Mouse (Mus musculus) kidney, adult 11 months (tissue): ENCODE results near the gene Rnf43.

Source experiments
- DNase-seq: peaks from one replicate; pipeline ENCODE4 v3.0.0; 2022

The Rnf43 gene

DNA sequence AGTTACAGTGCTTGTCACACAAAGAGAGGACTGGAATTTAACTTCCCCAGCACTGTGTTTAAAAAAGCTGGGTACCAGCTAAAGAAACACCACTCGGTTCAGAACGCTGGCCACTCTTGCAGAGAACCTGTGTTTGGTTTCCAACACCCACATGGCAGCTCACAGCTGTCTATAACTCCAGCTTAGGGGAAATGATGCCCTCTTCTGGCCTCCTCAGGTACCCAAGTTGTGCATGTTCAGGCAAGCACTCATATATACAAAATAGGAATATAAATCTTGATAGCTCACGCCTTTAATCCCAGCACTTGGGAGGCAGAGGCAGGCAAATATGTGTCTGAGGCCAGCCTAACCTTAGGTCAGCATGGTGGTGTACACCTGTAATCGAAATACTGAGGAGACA is 53.5 kb downstream of the Rnf43 start:
- no peak for DNase-seq

GRCm38 (mm10) chr11:87719526-87719925 is 57.0 kb downstream of the Rnf43 start:
- no peak for DNase-seq

GRCm38 (mm10) chr11:87720324-87720723 is 57.8 kb downstream of the Rnf43 start:
- no peak for DNase-seq

DNA sequence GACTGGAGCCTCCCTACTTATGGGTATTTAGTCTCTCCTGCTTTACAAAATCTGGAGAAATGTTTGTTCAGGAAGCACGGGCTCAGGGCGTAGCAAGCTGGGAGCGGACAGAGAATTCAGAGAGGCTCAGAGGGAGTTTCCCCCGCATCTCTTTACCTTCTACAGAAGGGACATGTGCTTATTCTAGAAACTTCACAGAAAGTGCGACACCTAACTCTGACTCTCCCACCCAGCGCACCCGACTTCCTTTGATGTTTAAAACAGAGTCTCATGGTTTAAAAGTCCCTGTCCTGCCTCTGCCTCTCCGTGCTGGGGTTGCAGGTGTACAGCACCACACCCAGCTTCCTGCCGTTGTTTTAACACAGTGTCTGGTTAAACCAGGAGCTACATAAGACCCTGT is 58.3 kb downstream of the Rnf43 start:
- no peak for DNase-seq

DNA sequence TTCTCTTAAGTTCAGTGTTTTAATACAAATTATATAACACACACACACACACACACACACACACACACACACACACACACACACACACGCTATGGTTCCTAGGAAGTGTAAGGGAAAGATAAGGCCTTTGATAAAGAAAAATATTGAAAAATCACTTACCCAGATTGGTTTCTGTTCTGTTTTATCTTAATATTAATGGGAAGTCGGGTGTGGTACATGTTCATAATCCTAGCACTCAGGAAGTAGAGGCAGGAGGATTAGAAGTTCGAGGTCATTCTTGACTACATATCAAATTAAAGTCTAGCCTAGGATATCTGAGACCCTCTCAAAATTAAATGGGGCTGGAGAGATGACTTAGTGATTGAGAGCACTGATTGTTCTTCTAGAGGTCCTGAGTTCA is 59.6 kb downstream of the Rnf43 start:
- no peak for DNase-seq

- DNase-seq: no peak
Observed at GRCm38 (mm10) chr11:87722891-87723290, 60.4 kb downstream of the Rnf43 start.

GRCm38 (mm10) chr11:87725515-87725914 is 63.0 kb downstream of the Rnf43 start:
- no peak for DNase-seq

- DNase-seq: no peak
Observed at GRCm38 (mm10) chr11:87725964-87726562, 63.5 kb downstream of the Rnf43 start.

DNA sequence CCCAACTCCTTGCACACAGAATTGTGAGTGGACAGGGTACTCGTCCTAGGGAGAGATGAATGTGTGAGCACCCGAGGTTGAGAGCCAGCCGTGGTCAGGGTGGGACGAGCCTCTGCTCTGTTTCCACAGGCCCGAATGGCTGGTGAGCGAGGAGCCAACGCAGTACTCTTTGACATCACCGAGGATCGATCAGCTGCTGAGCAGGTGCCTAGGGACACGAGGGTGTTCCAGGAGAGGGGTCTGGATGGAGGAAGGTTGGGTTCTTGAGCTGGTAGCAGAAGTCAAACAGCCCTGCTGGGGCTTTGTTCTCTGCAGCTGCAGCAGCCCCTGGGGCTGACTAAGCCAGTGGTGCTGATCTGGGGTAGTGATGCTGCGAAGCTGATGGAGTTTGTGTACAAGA is 64.5 kb downstream of the Rnf43 start:
- no peak for DNase-seq

GRCm38 (mm10) chr11:87727471-87727870 is 64.9 kb downstream of the Rnf43 start:
- no peak for DNase-seq

- no peak for DNase-seq
Observed at GRCm38 (mm10) chr11:87728850-87729592, 66.5 kb downstream of the Rnf43 start.

DNA sequence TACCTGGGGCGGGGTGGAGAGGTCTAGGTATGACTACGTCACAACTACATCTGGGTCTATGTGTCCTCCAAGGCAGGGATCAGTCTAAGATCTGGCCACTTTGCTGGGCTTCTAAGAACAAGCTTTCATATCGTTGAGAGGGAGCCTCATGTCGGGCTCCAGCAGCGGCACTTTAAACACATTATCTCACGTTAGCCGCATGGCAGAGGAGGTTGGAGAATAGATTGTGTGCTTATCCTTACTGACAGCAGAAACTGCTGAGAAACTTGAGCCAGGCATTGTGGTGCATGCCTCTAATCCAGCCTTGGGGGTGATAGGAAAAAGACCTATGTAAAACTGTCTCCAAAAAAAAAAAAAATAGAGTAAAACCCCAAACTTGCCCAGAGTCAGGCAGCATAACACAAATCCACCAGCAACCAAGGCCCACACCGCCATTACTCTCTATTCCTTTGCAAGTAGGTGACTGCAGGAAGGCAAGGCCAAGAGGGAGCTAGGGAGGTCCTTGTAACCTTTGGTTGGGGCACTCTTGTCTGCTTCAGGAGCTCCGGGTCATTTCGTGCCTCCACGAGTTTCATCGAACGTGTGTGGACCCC is 67.2 kb downstream of the Rnf43 start:
- no peak for DNase-seq

- no peak for DNase-seq
Observed at GRCm38 (mm10) chr11:87730652-87731310, 68.3 kb downstream of the Rnf43 start.

GRCm38 (mm10) chr11:87734346-87734745 is 71.8 kb downstream of the Rnf43 start:
- DNase-seq: no peak

DNA sequence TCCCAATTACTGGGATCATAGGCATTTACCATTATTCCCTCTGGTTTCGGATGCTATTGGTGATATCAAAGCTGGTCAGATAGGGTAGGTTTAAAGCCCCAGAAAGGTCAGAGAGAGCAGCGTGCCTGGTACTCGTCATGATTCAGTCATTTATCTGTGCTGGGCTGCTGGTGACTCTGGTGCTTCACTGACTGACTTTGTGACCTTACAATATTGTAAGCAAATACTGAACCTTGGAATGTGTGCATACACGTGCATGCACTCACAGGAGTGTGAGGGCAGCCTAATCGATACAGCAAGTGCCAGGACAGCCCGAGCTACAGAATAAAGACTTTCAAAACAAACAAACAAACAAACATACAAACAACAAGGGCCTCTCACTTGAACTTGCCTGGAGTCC is 73.2 kb downstream of the Rnf43 start:
- DNase-seq: no peak

DNA sequence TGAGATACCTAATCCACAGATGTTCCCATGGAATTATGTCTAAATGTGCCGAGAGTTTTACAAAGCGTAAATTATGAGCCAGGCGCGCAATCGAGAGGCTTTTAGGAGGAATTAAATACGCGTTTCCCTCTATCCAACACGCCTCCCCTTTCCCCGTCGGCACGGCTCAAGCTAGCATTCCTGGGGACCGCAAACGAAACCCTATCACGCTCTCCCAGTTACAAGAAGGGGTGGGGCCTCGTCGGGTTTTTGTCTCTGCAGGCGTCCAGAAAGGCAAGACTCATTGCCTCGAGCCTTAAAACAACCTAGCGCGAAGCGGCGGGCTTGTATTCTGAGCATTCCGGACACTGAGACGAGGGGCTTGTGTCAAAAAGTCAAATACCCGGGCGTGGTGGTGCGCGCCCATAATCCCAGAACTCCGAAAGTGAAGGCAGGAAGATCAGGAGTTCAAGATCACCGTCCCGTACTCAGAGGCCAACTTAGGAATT is 74.2 kb downstream of the Rnf43 start:
- peak; percentile 59 for DNase-seq

- DNase-seq: peak; percentile 94
Observed at GRCm38 (mm10) chr11:87737175-87737740, 74.7 kb downstream of the Rnf43 start, which contains the start of gene Supt4a. TSS of gene Supt4a (plus strand) at chr11:87737552.

DNA sequence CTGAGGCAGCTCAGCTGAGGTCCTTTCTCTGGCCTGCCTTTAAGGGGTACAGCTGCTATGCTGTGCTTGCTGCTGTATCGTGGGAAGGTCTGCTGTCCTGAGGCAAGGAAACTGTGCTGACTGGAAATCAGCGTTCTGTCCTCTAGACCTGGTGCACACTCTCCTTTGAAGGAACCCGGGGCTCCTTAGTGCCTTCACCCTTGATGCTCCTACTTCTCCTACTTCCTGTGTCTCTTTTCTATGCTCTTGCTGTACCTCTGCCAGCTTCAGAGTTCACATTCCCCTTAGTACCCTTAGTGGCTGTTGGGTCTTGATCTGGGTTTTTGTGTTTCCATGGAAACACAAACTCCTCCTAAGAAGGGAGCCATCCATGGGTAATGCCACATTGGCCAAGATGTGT is 81.2 kb downstream of the Rnf43 start:
- no peak for DNase-seq

- no peak for DNase-seq
Observed at GRCm38 (mm10) chr11:87744964-87745363, 82.4 kb downstream of the Rnf43 start.

- no peak for DNase-seq
Observed at GRCm38 (mm10) chr11:87745632-87746555, 83.4 kb downstream of the Rnf43 start.

- DNase-seq: no peak
Observed at GRCm38 (mm10) chr11:87747312-87747711, 84.8 kb downstream of the Rnf43 start.

DNA sequence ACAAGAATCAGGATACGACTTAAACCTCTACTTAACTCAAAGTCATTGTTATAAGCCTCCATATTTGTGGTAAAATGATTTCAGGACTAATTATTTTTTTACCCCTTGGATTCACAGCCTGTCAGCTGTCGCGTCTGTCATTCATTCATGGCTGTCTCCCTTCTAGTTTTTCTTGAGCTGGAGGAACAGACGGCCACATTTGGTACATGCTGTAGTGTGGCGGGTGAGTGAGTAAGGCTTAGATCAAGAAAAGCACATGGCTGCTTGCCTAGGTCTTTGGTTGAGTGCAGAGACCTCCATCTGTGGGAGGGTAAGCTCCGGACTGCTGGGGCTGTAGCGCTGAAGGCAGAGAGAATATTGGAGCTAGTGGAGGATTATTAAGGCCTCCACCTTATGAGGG is 85.2 kb downstream of the Rnf43 start:
- no peak for DNase-seq
